Mouse (Mus musculus): ENCODE data around the gene Mcoln3.

- TF ChIP-seq CTCF (IDR thresholded peaks at IDR 0.05; ENCODE audit: borderline replicate concordance, extremely low read depth, insufficient read depth, insufficient read length) (no peak), POLR2A (IDR thresholded peaks at IDR 0.05; ENCODE audit: borderline replicate concordance, extremely low read depth, insufficient read depth, insufficient read length, poor library complexity, severe bottlenecking) (no peak)
Observed at GRCm38 (mm10) chr3:146096986-146097385, 20.3 kb upstream of the Mcoln3 start.
